Mouse (Mus musculus) CH12.LX (cell line): ENCODE data around the gene Rap2c. TPM values are rescaled to one million over a fixed set of nuclear protein-coding genes. Genes with fewer than 3 reads are reported as not detected.

Experiments
- DNase-seq: peaks from one replicate; pipeline ENCODE4 v3.0.0-alpha.2; 2013; ENCODE audit errors: extremely low read depth
- H3K27ac ChIP-seq: 2 replicates; pipeline ENCODE4 v1.5.1; 2012; ENCODE audit warnings: low read depth, mild to moderate bottlenecking, control low read depth, moderate library complexity; ENCODE audit not compliant: insufficient read depth
- H3K27me3 ChIP-seq: replicated peaks from 2 replicates; pipeline ENCODE3; 2012; ENCODE audit warnings: inconsistent platforms
- H3K36me3 ChIP-seq, 2 experiments: replicated peaks in 1 of 2; 2 replicates each; pipeline versions ENCODE3 to v1.6.1; 2012; ENCODE audit warnings: inconsistent platforms in 1 of 2, low read length in 1 of 2, mild to moderate bottlenecking in 1 of 2, mixed read lengths in 1 of 2, moderate library complexity in 1 of 2; ENCODE audit not compliant: control insufficient read depth in 1 of 2, insufficient read depth in 1 of 2
- H3K4me1 ChIP-seq, 2 experiments: 2 replicates each; pipeline ENCODE4 v1.6.1; 2012; ENCODE audit warnings: inconsistent platforms in 1 of 2, moderate library complexity in 1 of 2; ENCODE audit not compliant: insufficient read depth in 2 of 2, control insufficient read depth in 1 of 2
- H3K4me2 ChIP-seq: 2 replicates; pipeline ENCODE4 v1.6.1; 2012; ENCODE audit warnings: low read depth, mild to moderate bottlenecking, control low read depth; ENCODE audit not compliant: poor library complexity, insufficient read depth, severe bottlenecking
- H3K4me3 ChIP-seq, 3 experiments: fragments of 150-350 bp in 1 of 3; sonication (generic) in 1 of 3; replicated peaks in 1 of 3; 2 replicates each; pipeline versions ENCODE3 to v1.5.1; 2011 to 2012; ENCODE audit warnings: low read depth in 2 of 3, low read length in 2 of 3, mild to moderate bottlenecking in 2 of 3, moderate library complexity in 2 of 3, control low read depth in 1 of 3, improper control_type of control experiment in 1 of 3, inconsistent platforms in 1 of 3, mixed read lengths in 1 of 3; ENCODE audit not compliant: poor library complexity in 1 of 3
- H3K79me2 ChIP-seq: replicated peaks from 2 replicates; pipeline ENCODE4 v1.6.1; 2012; ENCODE audit warnings: mild to moderate bottlenecking, moderate library complexity; ENCODE audit not compliant: control insufficient read depth, poor library complexity, insufficient read depth, severe bottlenecking; ENCODE audit errors: extremely low read depth
- H3K9ac ChIP-seq: 2 replicates; pipeline ENCODE4 v1.6.1; 2012; ENCODE audit warnings: low read depth, mild to moderate bottlenecking, control low read depth, moderate library complexity; ENCODE audit not compliant: insufficient read depth
- H3K9me3 ChIP-seq: replicated peaks from 2 replicates; pipeline ENCODE3; 2012; ENCODE audit warnings: low read length, inconsistent platforms, mixed read lengths
- E2F4 ChIP-seq: IDR thresholded peaks from 2 replicates; pipeline ENCODE4 v1.6.1; 2011; ENCODE audit warnings: low read depth, low read length, improper control_type of control experiment; ENCODE audit not compliant: insufficient replicate concordance
- ELF1 ChIP-seq: IDR thresholded peaks from 2 replicates; pipeline ENCODE4 v1.6.1; 2014; ENCODE audit warnings: low read depth, mild to moderate bottlenecking, inconsistent platforms, low read length, improper control_type of control experiment
- EP300 ChIP-seq: IDR thresholded peaks from 2 replicates; pipeline ENCODE4 v1.6.1; 2011; ENCODE audit warnings: low read length, improper control_type of control experiment
- GABPA ChIP-seq: IDR thresholded peaks from 2 replicates; pipeline ENCODE4 v1.6.1; 2012; ENCODE audit warnings: low read depth, low read length, improper control_type of control experiment, inconsistent platforms; ENCODE audit not compliant: insufficient replicate concordance
- HCFC1 ChIP-seq: IDR thresholded peaks from 2 replicates; pipeline ENCODE4 v1.6.1; 2012; ENCODE audit warnings: low read depth, mild to moderate bottlenecking, inconsistent platforms, low read length, improper control_type of control experiment
- JUN ChIP-seq: IDR thresholded peaks from 2 replicates; pipeline ENCODE4 v1.6.1; 2011; ENCODE audit warnings: low read depth, mild to moderate bottlenecking, low read length, improper control_type of control experiment, moderate library complexity; ENCODE audit not compliant: insufficient read depth
- JUND ChIP-seq: conservative IDR thresholded peaks from 2 replicates; pipeline ENCODE4 v1.6.1; 2011; ENCODE audit warnings: low read depth, low read length, improper control_type of control experiment
- MAX ChIP-seq: IDR thresholded peaks from 2 replicates; pipeline ENCODE4 v1.6.1; 2011; ENCODE audit warnings: low read length, improper control_type of control experiment
- MAZ ChIP-seq: IDR thresholded peaks from 2 replicates; pipeline ENCODE4 v1.6.1; 2012; ENCODE audit warnings: low read depth, mild to moderate bottlenecking, inconsistent platforms, low read length, improper control_type of control experiment, moderate library complexity
- MEF2A ChIP-seq: IDR thresholded peaks from 2 replicates; pipeline ENCODE4 v1.6.1; 2014; ENCODE audit warnings: low read depth, mild to moderate bottlenecking, inconsistent platforms, low read length, improper control_type of control experiment, borderline replicate concordance
- MXI1 ChIP-seq: IDR thresholded peaks from 2 replicates; pipeline ENCODE4 v1.6.1; 2011; ENCODE audit warnings: mild to moderate bottlenecking, low read depth, low read length, improper control_type of control experiment
- NRF1 ChIP-seq: IDR thresholded peaks from 2 replicates; pipeline ENCODE4 v1.6.1; 2014; ENCODE audit warnings: low read depth, mild to moderate bottlenecking, inconsistent platforms, low read length, improper control_type of control experiment, moderate library complexity
- PAX5 ChIP-seq: IDR thresholded peaks from 2 replicates; pipeline ENCODE4 v1.6.1; 2012; ENCODE audit warnings: low read length, inconsistent platforms, mixed read lengths
- POLR2A ChIP-seq: IDR thresholded peaks from 2 replicates; pipeline ENCODE4 v1.6.1; 2011; ENCODE audit warnings: low read depth, mild to moderate bottlenecking, improper control_type of control experiment, low read length
- POLR2AphosphoS2 ChIP-seq: IDR thresholded peaks from 2 replicates; pipeline ENCODE4 v1.6.1; 2011; ENCODE audit warnings: low read depth, low read length, improper control_type of control experiment
- RAD21 ChIP-seq: IDR thresholded peaks from 2 replicates; pipeline ENCODE4 v1.6.1; 2011; ENCODE audit warnings: low read depth, mild to moderate bottlenecking, low read length, improper control_type of control experiment, moderate library complexity
- RCOR1 ChIP-seq: conservative IDR thresholded peaks from 2 replicates; pipeline ENCODE4 v1.6.1; 2012; ENCODE audit warnings: low read depth, mild to moderate bottlenecking, inconsistent platforms, low read length, improper control_type of control experiment
- SIN3A ChIP-seq: IDR thresholded peaks from 2 replicates; pipeline ENCODE4 v1.6.1; 2012; ENCODE audit warnings: low read length, improper control_type of control experiment, inconsistent platforms
- SMC3 ChIP-seq: IDR thresholded peaks from 2 replicates; pipeline ENCODE4 v1.6.1; 2011; ENCODE audit warnings: low read depth, low read length, improper control_type of control experiment
- TCF12 ChIP-seq: IDR thresholded peaks from 2 replicates; pipeline ENCODE4 v1.6.1; 2014; ENCODE audit warnings: low read depth, mild to moderate bottlenecking, inconsistent platforms, low read length, improper control_type of control experiment
- UBTF ChIP-seq: IDR thresholded peaks from 2 replicates; pipeline ENCODE4 v1.6.1; 2012; ENCODE audit warnings: low read depth, mild to moderate bottlenecking, inconsistent platforms, low read length, improper control_type of control experiment, moderate library complexity
- USF1 ChIP-seq: IDR thresholded peaks from 2 replicates; pipeline ENCODE4 v1.6.1; 2014; ENCODE audit warnings: low read depth, mild to moderate bottlenecking, inconsistent platforms, low read length, improper control_type of control experiment
- ZC3H11A ChIP-seq: IDR thresholded peaks from 2 replicates; pipeline ENCODE4 v1.6.1; 2012; ENCODE audit warnings: low read depth, mild to moderate bottlenecking, inconsistent platforms, low read length, improper control_type of control experiment
- ZKSCAN1 ChIP-seq: IDR thresholded peaks from 2 replicates; pipeline ENCODE4 v1.6.1; 2012; ENCODE audit warnings: low read depth, inconsistent platforms, low read length, improper control_type of control experiment, borderline replicate concordance
- ZMIZ1 ChIP-seq: IDR thresholded peaks from 2 replicates; pipeline ENCODE4 v1.6.1; 2012; ENCODE audit warnings: low read depth, mild to moderate bottlenecking, inconsistent platforms, low read length, improper control_type of control experiment
- ZNF384 ChIP-seq: IDR thresholded peaks from 2 replicates; pipeline ENCODE4 v1.6.1; 2012; ENCODE audit warnings: low read depth, low read length, improper control_type of control experiment, inconsistent platforms
- dilution Hi-C: fragments of 300-500 bp; cut with MboI; formaldehyde crosslinking; loops from 2 replicates; pipeline ENCODE4 v1.14.3; 2020; ENCODE audit warnings: low sequenced_read_pairs; ENCODE audit not compliant: extremely low pct_unique_long_range_greater_than_20kb, extremely low pct_ligation_motif_present
- in situ Hi-C: fragments of 300-500 bp; cut with MboI; formaldehyde crosslinking; loops from 3 replicates; pipeline ENCODE4 v1.14.3; 2019; ENCODE audit warnings: low sequenced_read_pairs, low pct_ligation_motif_present, low pct_unique_long_range_greater_than_20kb, mixed read lengths
- polyA plus RNA-seq: library from polyadenylated mRNA; unstranded; fragments of >175 nt; gene quantifications from 2 replicates; pipeline ENCODE4 v1.2.1, GENCODE M21; 2012; ENCODE audit warnings: low read depth; ENCODE audit not compliant: insufficient read length
- total RNA-seq, 2 experiments: library from RNA; depleted of rRNA; stranded (reverse); fragments of 300-350 nt in 1 of 2; fragments of >200 nt in 1 of 2; gene quantifications; 2 replicates each; pipeline ENCODE4 v1.2.3; 2012 to 2014

The Rap2c gene
- total RNA-seq (2012; rRNA removed) = 10.0 and 12.2 TPM in 2 replicates
- 31.7 and 34.7 TPM in 2 replicates for total RNA-seq (2014; rRNA removed)
- 22.9 and 28.8 TPM in 2 replicates for polyA plus RNA-seq

- Histone ChIP-seq H3K4me3 (peak within 1 kb of the TSS; percentile 56 to 79 (median 69)), H3K27me3 (no peaks in the 10 kb centered on the region), H3K79me2 (peaks cover 6% of the 10 kb centered on the region), H3K4me1 (0 out of 4 replicates have a peak, but pooled peaks cover 0 to 3% of the 10 kb centered on the region in 2 experiments), H3K9me3 (no peaks in the 10 kb centered on the region), H3K9ac (peak within 1 kb of the TSS; percentile 93), H3K36me3 (peaks cover 3 to 11% of the 10 kb centered on the region in 2 experiments), H3K4me2 (peak within 1 kb of the TSS; percentile 71; the same call in 1 of the 2 replicates), H3K27ac (peak within 1 kb of the TSS; percentile 91)
- in situ Hi-C loops (loop anchor here (25.0 kb wide), 1 partner anchor 381 kb away; no protein-coding TSS in a partner anchor), dilution Hi-C loops (no loop called here)
- no peak for TF ChIP-seq USF1
- TF ChIP-seq MXI1 = peak; percentile 21; the same call in 1 of the 2 replicates
- no peak for TF ChIP-seq EP300
- TF ChIP-seq PAX5 = no peak
- TF ChIP-seq JUND = no peak
- 0 out of 2 replicates have a peak, but pooled peaks have one; percentile 15 for TF ChIP-seq NRF1
- no peak for TF ChIP-seq POLR2AphosphoS2
- TF ChIP-seq RAD21 = no peak
- no peak for TF ChIP-seq ZKSCAN1
- no peak for TF ChIP-seq UBTF
- TF ChIP-seq E2F4 = no peak
- no peak for TF ChIP-seq ZNF384
- no peak for TF ChIP-seq RCOR1
- TF ChIP-seq GABPA = no peak
- TF ChIP-seq JUN = no peak
- TF ChIP-seq SIN3A = no peak
- TF ChIP-seq POLR2A = peak; percentile 45
- TF ChIP-seq HCFC1 = no peak
- TF ChIP-seq MAZ = no peak
- no peak for TF ChIP-seq SMC3
- no peak for TF ChIP-seq TCF12
- no peak; the same call in 1 of the 2 replicates for TF ChIP-seq ELF1
- no peak for TF ChIP-seq MEF2A
- TF ChIP-seq ZMIZ1 = no peak
- TF ChIP-seq ZC3H11A = no peak
- TF ChIP-seq MAX = no peak
- peak; percentile 82 for DNase-seq
Measured at GRCm38 (mm10) chrX:51017851-51018785, at the start of gene Rap2c. TSS of gene Rap2c (minus strand) at chrX:51018018.
